Mouse (Mus musculus): ENCODE measurements around the gene Nup205. TPM values are rescaled to one million over a fixed set of nuclear protein-coding genes. Genes with fewer than 3 reads are reported as not detected.

Nup205 gene
- 19.0 TPM for polyA plus RNA-seq (2014; fragmentation: Illumina TruSeq; extraction: RNeasy Lipid Tissue Mini Kit (QIAGEN cat#74804); ENCODE audit: low read depth, low replicate concordance)

GRCm38 (mm10) chr6:35176979-35177649 is at the start of gene Nup205:
TSS of gene Nup205 (plus strand) at chr6:35177421.

DNA sequence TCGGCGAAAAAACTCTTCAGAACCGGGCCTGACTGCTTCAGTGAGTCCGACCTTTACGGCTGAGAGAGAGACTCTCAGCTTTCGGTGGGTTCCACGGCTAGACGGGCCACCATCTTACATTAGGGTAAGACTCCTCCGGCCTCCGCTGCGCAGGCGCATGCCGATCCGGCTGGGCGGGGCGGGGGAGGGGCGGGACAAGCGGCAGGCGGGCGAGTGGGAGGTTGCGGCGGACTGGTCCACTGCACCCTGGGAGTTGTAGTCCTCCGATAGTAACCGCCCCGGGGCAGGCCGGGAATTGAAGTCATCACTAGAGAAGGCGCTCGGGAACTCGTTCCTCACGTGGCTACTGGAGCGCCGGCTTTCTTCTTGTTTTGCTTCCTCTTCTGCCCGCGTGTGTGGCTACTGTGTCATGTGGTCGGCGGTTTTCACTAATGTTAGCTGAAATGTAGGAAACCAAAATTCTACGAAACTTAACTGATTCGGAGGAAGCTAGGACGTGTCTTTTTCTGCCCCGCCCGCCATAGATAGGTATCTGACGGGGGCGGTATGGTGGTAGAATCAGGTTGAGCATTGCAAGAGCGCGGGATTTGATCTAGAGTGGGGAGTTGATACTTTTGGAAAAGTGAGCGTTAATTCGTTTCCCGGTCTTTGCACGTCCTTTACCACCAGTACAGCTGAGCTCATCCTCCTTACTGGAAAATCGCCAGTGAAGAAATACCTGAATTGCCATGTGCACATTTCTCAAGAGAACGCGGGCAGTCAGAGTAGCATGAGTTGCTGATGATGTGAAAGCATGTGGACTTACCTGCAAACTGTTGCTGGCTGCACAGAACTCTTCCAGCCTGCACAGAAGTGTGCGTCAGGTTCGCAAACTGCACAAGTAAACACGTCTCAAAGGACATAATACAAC is 43.4 kb upstream of the Nup205 start, which contains the start of gene Cnot4:
Gene Cnot4 (minus strand): TSS at position 146 of the 910 bp plus-strand sequence.

Other genes with a start within 250 kb of the Nup205 start
- gene Slc23a4, start 189.0 kb upstream of the Nup205 start, polyA plus RNA-seq (2014; fragmentation: Illumina TruSeq; extraction: RNeasy Lipid Tissue Mini Kit (QIAGEN cat#74804); ENCODE audit: low read depth, low replicate concordance) = 6.6 TPM
- gene Cnot4, start 43.7 kb upstream of the Nup205 start, polyA plus RNA-seq (2014; fragmentation: Illumina TruSeq; extraction: RNeasy Lipid Tissue Mini Kit (QIAGEN cat#74804); ENCODE audit: low read depth, low replicate concordance) = 15.2 TPM
- 3.6 TPM for gene Slc13a4, start 130.7 kb downstream of the Nup205 start, polyA plus RNA-seq (2014; fragmentation: Illumina TruSeq; extraction: RNeasy Lipid Tissue Mini Kit (QIAGEN cat#74804); ENCODE audit: low read depth, low replicate concordance)
- gene Fam180a, start 148.7 kb downstream of the Nup205 start, polyA plus RNA-seq (2014; fragmentation: Illumina TruSeq; extraction: RNeasy Lipid Tissue Mini Kit (QIAGEN cat#74804); ENCODE audit: low read depth, low replicate concordance) = 5.0 TPM